Mouse (Mus musculus) adrenal gland, adult 8-10 months (tissue): Measurements from ENCODE around the gene Fhl4. TPM values are rescaled to one million over a fixed set of nuclear protein-coding genes. Genes with fewer than 3 reads are reported as not detected.

ENCODE experiments used
- total RNA-seq, 4 experiments: library from RNA; stranded (reverse); gene quantifications; 2 replicates each; pipeline ENCODE4 v1.2.4; 2022

The Fhl4 gene
- total RNA-seq, 4 experiments from 2014 or later, result 0.70 to 0.78 (median 0.75) TPM

Other genes with a start within 250 kb of the Fhl4 start
- 10 to 100 TPM; 28.9 to 43.8 (median 33.8) TPM for gene Ric8b, start 184.9 kb downstream of the Fhl4 start, total RNA-seq
- gene Tmem263, start 132 bp upstream of the Fhl4 start, total RNA-seq, result 10 to 100 TPM; 17.5 to 23.4 (median 20.6) TPM
- gene Mterf2, start 25.5 kb upstream of the Fhl4 start, total RNA-seq, result 10 to 100 TPM in 2 of 4 experiments, 1 to 10 TPM in 2; 5.7 to 15.3 (median 8.8) TPM
- gene Cry1, start 82.6 kb upstream of the Fhl4 start, total RNA-seq, result 10 to 100 TPM in 2 of 4 experiments, 1 to 10 TPM in 2; 6.5 to 13.4 (median 9.2) TPM